Mouse (Mus musculus) E14TG2a.4 (cell line): Measurements from ENCODE around the gene Shank2.

Source experiments
- CTCF ChIP-seq: conservative IDR thresholded peaks from 2 replicates; pipeline ENCODE4 v1.5.1; 2014; ENCODE audit warnings: low read length
- POU5F1 ChIP-seq: IDR thresholded peaks from 2 replicates; pipeline ENCODE4 v1.6.1; 2014; ENCODE audit warnings: low read length, borderline replicate concordance

GRCm38 (mm10) chr7:143966621-143967020, 35.1 kb upstream of the Shank2 start:
- TF ChIP-seq CTCF (no peak), POU5F1 (no peak)
